Mouse (Mus musculus): ENCODE results near the gene Slc26a9.

GRCm38 (mm10) chr1:131712386-131712785 lies 31.4 kb upstream of the Slc26a9 start:
- TF ChIP-seq POLR2A (IDR thresholded peaks at IDR 0.05; ENCODE audit: borderline replicate concordance, extremely low read depth, low read depth, low read length): no peak
- peak; percentile 46 for TF ChIP-seq CTCF (IDR thresholded peaks at IDR 0.05; ENCODE audit: insufficient read depth, low read length)
